Mouse (Mus musculus) CH12F3 (cell line): Measurements from ENCODE around the gene Tmem220.
"Not testable (repeated sequence)": the region's sequence is repeated elsewhere in the genome, so short reads cannot be mapped to it uniquely, and the experiment has no call there.

Experiments
- in situ Hi-C: fragments of 300-500 bp; cut with MboI; formaldehyde crosslinking; loops from 2 replicates; pipeline ENCODE4 v1.14.3; 2020; ENCODE audit warnings: low sequenced_read_pairs

The Tmem220 gene

DNA sequence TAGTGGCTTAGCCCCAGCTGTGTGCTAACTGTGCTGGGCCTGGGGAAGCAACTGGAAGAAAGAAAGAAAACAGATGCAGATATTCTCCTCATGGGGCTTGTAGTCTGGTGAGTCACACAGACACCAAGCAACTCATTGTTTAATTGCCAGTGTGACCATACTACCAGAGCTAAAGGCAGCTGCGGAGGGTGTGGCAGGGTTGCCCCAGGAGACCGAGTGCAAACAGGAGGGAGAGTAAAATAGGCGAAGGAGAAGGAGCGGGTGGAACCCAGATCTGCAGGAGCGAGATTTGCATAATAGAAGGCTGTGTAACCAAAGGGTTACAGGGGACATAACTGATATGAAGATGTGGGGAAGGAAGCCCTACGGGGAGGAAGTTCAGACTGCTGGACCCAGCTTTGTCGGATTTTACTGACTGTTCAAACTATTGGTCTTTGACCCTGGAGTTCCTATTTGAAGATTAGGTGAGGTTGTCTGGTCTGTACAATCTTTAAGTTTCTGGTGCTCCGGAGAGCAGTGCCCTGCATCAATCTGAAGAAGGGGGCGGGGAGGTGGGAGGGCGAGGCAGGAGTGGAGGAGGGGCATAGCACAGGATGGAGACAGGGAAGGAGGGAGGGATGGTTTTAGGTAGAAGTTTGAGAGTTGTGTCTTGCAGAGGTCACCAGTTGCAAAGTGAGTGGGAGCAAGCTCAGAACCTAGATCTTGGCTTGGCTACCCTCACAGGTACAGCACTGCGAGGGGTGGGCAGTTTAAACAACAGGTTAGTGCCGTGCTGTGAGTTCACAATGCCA lies 7.0 kb upstream of the Tmem220 start:
- in situ Hi-C loops: no loop called here

DNA sequence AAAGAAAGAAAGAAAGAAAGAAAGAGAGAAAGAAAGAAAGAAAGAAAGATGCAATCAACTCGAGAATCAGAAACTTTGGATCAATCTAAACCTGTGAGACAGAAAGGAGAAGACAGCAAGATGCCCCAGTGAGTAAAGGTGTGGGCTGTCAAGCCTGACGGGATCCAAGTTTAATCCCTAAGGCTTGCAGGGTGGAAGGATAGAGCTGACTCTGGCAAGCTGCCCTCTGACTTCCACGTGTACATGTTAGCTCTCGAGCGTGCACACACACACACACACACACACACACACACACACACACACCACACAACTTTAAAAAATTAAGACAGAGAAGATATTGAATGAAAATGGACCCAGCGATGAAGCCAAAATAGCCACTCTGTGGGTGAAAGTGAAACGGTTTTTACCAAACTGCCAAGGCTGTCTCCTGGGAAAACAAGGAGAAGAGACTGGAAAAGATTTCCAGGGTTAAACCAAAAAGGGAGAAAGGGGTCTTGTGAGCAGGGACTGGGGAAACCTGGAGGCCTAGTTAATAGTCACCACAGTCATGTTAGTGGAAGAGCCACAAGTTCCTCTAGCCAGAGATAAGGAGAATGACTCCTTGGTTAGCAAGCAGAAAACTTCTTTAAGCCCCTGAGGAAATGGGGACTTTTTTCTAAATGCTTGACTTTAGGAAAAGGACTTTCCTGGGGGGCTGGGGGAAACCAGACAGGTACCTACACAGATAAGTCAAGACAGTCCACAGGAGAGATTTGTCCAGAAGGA lies 5.1 kb upstream of the Tmem220 start:
- in situ Hi-C loops: no loop called here

DNA sequence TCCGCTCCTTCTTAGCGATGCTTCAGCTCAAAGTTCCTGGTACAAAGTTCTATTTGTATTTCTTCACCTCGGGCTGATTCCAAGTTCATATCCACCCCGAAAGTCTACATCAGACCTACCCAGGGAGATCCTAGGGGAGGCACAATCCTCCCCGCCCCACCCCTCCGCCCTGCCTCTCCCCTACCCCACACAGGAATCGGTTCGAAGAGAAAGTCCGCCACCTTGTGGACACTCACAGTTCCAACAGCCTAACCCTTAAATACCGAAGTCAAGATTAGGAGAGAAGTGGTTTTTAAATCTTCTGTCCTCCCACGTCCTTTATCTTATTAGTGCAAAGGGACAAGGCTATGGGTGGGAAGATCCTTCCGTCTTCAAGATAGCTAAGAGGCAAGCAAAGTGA lies 4.0 kb upstream of the Tmem220 start:
- in situ Hi-C loops: no loop called here

DNA sequence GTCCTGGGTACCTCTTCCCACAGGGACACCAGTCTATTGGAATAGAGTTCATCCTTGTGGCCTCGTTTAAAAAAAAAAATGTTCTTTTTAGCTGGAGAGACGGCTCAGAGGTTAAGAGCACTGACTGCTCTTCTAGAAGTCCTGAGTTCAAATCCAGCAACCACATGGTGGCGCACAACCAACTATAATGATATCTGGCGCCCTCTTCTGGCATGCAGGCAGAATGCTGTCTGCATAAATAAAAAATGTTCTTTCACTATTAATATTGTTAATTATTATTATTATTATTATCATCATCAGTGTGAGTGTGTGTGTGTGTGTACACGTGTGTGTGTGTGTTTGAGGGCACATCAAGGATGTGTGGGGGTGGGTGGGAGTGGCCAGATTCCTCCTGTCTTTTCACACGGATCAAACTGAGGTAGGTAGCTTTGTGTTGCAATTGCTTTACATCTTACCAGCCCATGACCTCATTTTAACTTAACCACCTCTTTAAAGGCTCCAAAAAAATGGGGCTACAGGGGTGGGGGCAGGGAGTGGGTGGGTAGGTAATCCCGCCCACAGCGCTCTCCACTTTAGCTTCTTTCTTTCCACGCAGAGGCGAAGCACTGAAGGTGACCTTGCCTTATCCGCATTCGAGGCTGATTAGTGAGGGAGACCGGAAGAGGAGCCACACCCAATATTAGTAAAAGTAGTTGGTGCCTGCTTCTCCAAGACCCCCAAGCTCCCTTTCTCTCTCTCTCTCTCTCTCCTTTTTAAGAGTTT lies 2.4 kb upstream of the Tmem220 start:
- in situ Hi-C loops: no loop called here

DNA sequence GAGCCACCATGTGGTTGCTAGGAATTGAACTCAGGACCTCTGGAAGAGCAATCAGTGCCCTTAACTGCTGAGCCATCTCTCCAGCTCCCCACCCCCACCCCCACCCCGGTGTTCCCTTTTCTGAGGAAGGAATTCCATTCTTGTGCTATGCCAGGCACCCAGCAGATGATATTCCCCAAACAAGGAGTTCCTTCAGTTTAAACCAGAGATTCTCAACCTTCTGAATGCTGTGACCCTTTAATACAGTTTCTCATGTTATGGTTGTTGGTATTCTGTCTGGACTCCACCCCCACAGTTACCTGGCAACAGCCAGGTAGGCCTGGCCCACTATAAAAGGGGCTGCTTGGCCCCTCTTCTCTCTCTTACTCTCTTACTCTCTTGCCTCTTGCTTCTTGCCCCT lies 1.8 kb upstream of the Tmem220 start:
- in situ Hi-C loops: not testable (repeated sequence)

DNA sequence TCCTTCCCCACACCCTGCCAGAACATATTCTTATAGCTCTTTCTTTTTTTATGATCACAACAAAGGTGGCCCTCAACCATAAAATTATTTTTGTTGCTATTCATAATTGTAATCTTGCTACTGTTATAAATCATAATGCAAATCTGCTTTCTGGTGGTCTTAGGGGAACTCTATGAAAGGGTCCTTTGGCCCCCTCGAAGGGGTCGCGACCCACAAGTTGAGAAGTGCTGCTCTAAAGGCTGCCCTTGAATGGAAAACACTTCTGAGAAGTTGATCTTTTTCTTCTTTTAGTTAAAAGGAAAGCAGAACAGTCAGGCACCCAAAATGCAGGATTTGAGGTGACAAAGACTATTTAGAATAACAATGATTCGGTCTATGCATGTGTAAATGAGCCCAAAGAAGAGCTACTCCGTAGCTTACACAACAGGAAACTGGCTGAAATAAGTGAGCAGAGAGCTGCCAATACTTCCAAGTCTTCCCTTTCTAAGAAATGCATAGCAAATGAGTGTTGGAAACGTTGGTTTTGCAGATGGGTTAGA lies 1.1 kb upstream of the Tmem220 start:
- in situ Hi-C loops: no loop called here

DNA sequence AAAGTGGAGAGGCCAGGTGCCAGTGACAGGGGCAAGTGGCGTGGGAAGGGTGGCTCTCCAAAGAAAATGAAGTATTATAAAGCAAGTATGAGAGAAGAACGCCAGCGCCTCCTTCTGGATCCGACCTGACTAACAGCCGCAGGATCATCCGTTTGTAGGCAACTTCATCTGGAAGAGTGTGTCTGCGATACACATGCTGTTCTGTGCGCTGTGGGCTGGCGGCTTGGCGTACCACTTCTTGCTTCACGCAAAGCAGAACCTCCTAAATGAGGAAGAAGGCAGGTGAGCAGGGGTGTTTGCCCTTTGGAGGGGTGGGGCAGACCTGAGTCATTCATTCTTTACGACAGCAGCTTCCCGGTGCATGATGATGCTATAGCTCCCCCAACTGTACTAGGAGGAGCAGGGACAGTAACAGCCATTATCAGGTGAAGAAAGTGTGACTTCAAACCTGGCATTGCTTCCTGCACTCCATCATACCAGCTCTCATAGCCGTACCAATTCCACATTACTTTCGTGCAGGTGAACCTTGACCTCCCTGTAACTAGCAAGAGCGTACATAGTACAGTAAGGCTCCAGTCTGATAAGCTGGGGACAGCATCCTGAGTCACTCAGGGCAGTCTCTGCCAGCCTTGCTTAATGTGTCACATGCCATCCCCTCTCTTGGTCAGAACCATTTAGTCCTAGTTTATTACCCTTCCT lies 6.1 kb downstream of the Tmem220 start:
- in situ Hi-C loops: no loop called here

DNA sequence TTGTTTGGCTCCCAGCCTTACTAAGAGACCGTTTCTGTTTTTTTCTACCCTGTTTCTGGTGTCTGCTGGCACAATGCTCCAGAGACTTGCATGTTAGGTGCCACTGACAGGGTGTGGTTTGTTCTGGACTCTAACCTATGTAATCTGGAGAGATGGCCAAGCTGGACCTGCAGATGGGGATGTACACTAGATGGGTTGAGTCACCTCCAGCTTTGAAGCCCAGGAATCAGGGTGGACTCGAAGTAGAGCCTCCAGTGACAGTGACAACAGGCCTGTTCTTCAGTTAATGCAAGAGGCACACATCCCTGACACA lies 6.6 kb downstream of the Tmem220 start:
- in situ Hi-C loops: no loop called here

DNA sequence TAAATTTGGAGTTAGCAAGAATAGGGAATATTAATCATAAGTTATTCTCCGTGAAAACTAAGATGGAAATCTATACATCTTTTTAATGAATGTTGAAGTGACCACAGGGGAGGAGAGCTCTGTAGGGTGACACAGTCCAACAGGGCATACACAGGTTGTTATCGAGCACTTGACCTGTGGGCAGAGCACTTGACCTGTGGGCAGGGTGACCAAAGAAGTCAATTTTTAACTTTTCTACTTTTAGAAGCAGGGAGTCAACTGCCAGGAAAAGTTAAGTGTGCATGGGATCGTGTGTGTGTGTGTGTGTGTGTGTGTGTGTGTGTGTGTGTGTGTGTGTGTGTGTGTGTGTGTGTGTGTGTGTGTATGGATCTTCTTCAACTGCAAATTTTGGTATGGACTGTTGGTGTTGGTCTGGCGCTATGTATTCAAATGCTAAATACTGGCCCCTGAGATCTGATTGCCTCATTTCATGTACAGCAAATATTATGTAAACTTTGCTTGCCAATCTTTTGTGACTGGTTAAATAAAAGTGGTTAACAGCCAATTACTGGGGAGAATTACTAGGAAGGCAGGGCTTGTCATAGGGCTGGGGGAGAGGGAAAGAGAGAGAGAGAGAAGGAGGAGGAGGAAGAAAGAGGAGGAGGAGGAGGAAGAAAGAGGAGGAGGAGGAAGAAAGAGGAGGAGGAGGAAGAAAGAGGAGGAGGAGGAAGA lies 10.0 kb downstream of the Tmem220 start:
- in situ Hi-C loops: no loop called here

DNA sequence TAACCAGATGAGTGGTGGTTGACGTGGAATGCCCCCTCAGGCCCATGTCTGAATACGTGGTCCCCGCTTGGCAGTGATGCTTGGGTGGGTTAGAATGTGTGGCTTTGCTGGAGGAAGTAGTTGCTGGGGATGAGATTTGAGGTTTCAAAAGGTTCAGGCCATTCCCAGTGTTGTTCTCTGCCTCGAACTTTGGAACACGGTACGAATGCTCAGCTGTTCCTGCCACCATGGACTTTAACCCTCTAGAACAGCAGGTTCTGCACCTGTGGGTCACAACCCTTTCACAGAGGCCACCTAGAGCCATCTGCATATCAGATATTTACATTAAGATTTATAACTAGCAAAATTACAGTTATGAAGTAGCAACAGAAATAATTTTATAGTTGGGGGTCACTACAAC lies 11.3 kb downstream of the Tmem220 start:
- in situ Hi-C loops: no loop called here

DNA sequence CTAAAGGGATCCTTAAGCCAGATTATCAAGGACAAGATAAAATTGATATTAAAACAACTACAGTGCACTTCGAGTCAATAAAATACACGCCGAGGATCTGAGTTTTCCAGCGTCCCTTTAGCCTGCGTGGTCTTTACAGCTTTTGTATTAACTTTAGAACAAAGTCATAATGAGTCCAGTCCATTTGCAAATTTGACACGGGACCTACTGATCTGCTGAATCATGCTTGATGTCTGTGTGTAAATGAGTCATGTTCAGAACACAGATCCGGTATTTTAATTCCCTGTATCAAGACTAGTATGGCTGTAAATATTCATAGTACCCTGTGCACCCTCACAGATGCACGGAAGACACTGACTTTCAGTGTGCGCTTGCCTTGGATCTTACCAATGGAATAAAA lies 11.9 kb downstream of the Tmem220 start:
- in situ Hi-C loops: no loop called here

DNA sequence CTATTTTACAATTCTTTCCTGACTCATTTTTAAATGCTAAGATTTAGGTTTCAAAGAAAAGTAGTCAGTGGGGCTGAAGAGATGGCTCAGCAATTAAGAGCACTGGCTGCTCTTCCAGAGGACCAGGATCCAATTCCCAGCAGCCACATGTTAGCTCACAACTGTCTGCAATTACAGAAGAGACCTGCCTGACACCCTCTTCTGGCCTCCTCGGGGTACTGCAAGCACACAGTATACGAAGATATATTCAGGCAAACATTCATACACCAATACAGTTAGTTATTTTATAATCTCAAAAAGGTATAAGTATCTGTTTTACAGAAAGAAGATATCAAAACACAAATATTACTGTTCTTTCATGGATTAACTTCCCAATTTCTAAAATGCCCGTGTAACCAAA lies 14.8 kb downstream of the Tmem220 start:
- in situ Hi-C loops: no loop called here

DNA sequence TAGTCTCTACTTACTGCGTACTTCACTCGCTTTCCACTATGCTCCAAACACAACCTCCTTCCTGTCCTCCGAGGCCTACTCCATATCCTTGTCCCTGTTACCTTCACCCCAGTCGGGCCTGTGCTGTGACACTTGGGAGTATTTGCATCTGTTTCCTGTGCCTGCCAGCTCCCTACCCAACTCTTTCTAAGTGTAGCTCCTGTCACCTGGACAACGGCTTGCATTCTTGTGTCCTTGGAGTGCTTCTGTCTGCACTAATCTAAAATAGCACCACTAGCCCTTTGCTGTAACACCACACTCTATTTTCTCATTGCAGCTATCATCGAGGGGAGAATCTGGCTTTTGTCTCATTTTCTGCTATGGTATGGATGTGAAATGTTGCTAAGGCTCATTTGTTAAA lies 15.5 kb downstream of the Tmem220 start:
- in situ Hi-C loops: no loop called here

DNA sequence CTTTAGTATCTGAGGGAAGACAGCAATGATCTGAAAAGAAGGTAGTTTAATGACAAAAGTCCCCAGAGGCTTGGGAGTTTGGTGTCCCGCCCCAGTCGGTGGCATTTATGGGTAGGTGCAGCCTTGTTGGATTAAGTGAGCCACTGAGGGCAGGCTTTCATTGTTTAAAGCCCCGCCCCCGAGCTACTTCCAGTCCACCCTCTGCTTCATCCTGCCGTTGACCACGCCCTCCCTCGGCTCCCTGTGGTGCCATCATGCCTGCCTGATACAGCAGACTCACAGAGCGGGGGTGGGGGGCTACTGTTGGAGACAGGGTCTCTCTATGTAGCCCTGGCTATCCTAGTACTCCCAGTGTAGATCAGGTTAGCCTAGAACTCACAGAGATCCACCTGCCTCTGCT lies 18.1 kb downstream of the Tmem220 start:
- in situ Hi-C loops: no loop called here

DNA sequence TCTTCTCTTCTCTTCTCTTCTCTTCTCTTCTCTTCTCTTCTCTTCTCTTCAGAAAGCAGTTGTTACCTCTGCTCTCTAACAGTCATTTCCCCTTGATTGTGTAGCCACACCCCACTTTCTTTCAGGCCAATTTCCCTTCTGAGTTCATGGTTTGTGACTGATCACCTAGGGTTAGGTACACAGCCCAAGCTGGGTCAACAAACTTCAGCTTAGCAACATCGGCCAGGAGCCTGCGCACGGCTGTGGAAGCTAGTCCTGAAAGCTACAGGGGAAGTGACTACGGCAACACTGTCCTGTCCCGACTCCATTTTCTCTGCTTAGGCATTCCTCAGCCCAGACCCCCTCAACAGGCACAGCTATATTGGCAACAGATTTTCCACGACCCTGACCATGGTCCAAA lies 20.0 kb downstream of the Tmem220 start:
- in situ Hi-C loops: no loop called here

DNA sequence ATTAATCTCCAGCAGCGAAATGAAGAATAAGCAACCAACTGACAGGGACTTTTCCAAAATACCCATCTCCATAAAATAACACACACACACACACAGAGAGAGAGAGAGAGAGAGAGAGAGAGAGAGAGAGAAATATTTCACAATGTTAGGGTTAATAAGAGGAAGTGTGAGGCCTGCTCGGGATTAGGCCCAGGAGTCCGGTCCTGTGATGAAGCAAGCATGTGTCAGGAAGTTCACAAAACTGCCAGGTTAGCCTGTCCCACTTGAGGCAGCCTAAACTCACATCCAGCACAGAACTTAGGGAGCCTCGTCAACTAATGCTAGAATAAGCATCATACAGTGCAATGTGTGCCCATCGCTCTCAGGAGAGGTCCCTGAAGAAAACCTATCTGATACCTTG lies 22.2 kb downstream of the Tmem220 start:
- in situ Hi-C loops: no loop called here

DNA sequence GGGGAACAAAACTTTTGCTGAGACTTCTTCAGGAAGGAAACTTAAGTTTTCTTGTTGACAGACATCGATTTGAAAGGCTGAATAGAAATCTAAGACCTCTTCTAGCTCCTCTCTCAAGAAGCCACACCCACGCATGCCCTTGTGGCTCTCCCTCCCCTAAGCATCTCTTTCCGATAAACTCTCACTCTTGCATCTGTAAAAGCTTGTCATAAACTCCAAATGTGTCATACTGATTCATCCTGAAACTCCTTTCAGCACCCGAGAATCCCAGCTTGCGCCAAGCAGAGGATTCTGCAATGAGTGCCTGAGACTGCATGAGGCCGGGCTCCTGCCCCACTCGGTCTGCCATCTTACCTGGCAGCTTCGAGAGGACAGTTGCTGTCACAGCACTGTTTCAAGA lies 23.5 kb downstream of the Tmem220 start:
- in situ Hi-C loops: no loop called here

DNA sequence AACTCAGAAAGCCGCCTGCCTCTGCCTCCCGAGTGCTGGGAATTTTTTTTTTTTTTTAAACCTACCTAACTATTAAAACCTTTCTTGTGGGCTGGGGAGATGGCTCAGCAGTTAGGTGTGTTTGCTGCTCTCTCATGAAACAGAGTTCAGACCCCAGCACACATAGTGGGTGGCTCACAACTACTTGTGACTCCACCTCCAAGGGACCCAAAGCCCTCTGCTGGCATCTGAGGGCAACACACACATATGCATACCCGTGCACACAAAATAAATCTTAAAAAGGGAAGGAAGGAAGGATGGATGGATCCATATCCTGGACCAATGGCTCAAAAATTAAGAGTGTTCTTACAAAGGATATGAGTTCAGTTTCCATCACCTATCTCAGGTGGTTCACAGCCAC lies 24.3 kb downstream of the Tmem220 start:
- in situ Hi-C loops: no loop called here

DNA sequence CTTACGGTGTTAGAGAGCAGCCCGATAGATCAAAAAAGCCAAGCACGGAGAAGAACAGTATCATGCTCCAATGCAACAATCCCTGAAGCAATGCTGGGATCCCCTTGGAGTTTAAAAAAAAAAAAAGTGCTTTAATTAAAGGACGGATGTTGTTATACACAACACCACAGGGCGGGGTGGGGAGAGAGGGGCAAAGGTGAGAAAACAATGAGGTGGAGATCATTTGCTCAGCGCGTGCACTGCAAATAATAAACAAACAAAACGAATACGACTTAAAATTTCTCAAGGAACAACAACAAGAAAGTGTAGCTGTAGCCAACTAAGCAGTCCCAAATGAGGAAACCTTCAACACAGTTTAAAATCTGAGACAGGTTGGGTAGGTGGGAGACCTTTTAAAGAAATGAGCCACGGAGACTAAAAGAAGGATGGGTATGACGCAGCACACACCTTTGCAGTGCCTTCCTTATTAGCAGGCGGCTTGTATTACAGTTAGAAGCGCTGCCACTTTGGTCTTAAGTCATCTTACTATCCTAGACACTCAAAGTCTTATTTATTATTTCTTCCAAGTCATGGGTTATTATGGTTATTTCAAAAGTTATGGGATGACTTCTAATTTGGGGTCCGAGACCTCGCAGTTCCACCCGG lies 26.8 kb downstream of the Tmem220 start:
- in situ Hi-C loops: no loop called here
